Mouse (Mus musculus): ENCODE data around the gene Myh9. TPM values are rescaled to one million over a fixed set of nuclear protein-coding genes. Genes with fewer than 3 reads are reported as not detected.

Myh9 gene
- polyA plus RNA-seq, 1 experiment from 2014 or later, result 59.3 TPM

DNA sequence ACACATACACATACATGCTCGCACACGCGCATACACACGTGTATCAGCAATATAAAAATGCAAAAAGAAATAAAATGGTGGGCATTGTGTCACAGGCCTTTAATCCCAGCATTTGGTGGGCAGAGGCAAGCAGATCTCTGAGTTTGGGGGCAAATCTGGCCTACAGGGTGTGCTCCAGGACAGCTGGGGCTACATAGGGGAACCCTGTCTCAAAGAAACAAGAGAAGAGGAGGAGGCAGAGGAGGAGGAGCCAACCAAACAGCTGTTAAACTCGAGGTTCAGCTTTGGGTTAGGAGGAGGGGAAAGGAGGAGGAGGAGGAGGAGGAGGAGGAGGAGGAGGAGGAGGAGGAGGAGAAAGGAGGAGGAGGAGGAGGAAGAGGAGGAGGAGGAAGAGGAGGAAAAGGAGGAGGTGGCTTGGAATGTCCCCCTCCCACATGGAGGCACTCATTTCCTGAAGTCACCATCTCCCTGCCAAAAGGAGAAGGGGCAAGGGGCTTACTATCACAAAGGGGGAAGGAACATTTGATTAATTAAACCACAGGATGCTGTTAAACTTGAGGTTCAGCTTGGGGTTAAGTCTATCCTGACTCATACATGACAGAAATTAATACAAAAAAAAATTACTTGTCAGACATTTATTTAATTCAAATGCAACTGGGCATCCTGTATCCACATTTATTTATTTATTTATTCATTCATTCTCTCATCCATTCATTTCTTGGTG lies 44.6 kb upstream of the Myh9 start:
- Histone ChIP-seq H3K27me3 (replicated peaks; ENCODE audit: insufficient read depth, low read length) (no peaks in the 10 kb centered on the region), H3K4me1 (ENCODE audit: insufficient read depth, low read depth, low read length) (peaks cover 19% of the 10 kb centered on the region; the same call in 1 of the 2 replicates), H3K27ac (ENCODE audit: low read length) (no peak overlapping the region), H3K4me3 (ENCODE audit: low read depth, low read length) (no peak overlapping the region), H3K9me3 (ENCODE audit: low read length) (no peaks in the 10 kb centered on the region), H3K9ac (replicated peaks; ENCODE audit: low read depth) (no peak overlapping the region), H3K36me3 (ENCODE audit: insufficient read depth, low read length) (no peaks in the 10 kb centered on the region), H3K4me2 (replicated peaks; ENCODE audit: low read depth, low read length) (no peak overlapping the region)
- TF ChIP-seq EP300 (IDR thresholded peaks at IDR 0.05) (no peak), CTCF (IDR thresholded peaks at IDR 0.05) (0 out of 2 replicates have a peak, but pooled peaks have one; percentile 7)
- no peak for ATAC-seq
- WGBS, result 94% methylated on average over 4 of the region's 5 CpGs
- no peak for DNase-seq (ENCODE audit: low spot score)

GRCm38 (mm10) chr15:77885945-77886344 lies 44.0 kb upstream of the Myh9 start:
- Histone ChIP-seq H3K36me3 (ENCODE audit: insufficient read depth, low read length) (no peaks in the 10 kb centered on the region), H3K27me3 (replicated peaks; ENCODE audit: insufficient read depth, low read length) (no peaks in the 10 kb centered on the region), H3K9me3 (ENCODE audit: low read length) (no peaks in the 10 kb centered on the region), H3K4me3 (ENCODE audit: low read depth, low read length) (no peak overlapping the region), H3K4me1 (ENCODE audit: insufficient read depth, low read depth, low read length) (peaks cover 19% of the 10 kb centered on the region; the same call in 1 of the 2 replicates), H3K27ac (ENCODE audit: low read length) (no peak overlapping the region), H3K4me2 (replicated peaks; ENCODE audit: low read depth, low read length) (no peak overlapping the region), H3K9ac (replicated peaks; ENCODE audit: low read depth) (no peak overlapping the region)
- TF ChIP-seq EP300 (IDR thresholded peaks at IDR 0.05), result no peak
- no peak for TF ChIP-seq CTCF (IDR thresholded peaks at IDR 0.05)
- no peak for ATAC-seq
- no peak for DNase-seq (ENCODE audit: low spot score)
- WGBS, result 55% methylated on average over 4 of the region's 4 CpGs

DNA sequence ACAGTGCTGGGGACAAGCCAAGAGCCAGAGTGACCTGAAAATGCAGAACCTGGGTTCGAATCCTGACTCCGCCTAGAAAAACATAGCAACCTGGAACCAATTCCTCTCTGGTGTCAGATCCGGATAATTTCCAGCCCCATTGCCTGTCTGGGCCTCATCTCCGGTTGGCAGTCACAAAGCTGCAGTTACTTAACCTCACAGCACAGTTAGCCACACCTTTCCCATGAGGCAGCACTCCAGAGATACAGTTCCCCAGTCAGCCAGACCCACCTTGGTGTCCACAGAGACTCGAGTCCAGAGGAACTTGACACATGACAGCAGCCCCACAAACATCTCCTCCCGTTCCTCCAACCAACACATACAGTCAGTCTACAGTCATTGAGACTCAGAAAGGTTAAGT lies 43.2 kb upstream of the Myh9 start:
- no peak overlapping the region for H3K27ac ChIP-seq (ENCODE audit: low read length)
- no peak for ATAC-seq
- WGBS, result 71% methylated on average over 6 of the region's 6 CpGs

GRCm38 (mm10) chr15:77883697-77884010 lies 41.7 kb upstream of the Myh9 start:
- WGBS, result 59% methylated on average over 4 of the region's 4 CpGs
- no peak overlapping the region for H3K4me2 ChIP-seq (replicated peaks; ENCODE audit: low read depth, low read length)
- H3K27ac ChIP-seq (ENCODE audit: low read length), result peak overlapping the region; percentile 90
- H3K4me3 ChIP-seq (ENCODE audit: low read depth, low read length), result no peak overlapping the region
- H3K27me3 ChIP-seq (replicated peaks; ENCODE audit: insufficient read depth, low read length), result no peaks in the 10 kb centered on the region
- H3K36me3 ChIP-seq (ENCODE audit: insufficient read depth, low read length), result no peaks in the 10 kb centered on the region
- H3K9ac ChIP-seq (replicated peaks; ENCODE audit: low read depth), result 0 out of 2 replicates have a peak overlapping the region, but pooled peaks have one; percentile 19
- no peak for ATAC-seq
- no peaks in the 10 kb centered on the region for H3K9me3 ChIP-seq (ENCODE audit: low read length)
- TF ChIP-seq CTCF (IDR thresholded peaks at IDR 0.05) (no peak), EP300 (IDR thresholded peaks at IDR 0.05) (no peak)
- peaks cover 16% of the 10 kb centered on the region; the same call in 1 of the 2 replicates for H3K4me1 ChIP-seq (ENCODE audit: insufficient read depth, low read depth, low read length)
- DNase-seq (ENCODE audit: low spot score), result no peak

More for the DNA sequence above, 43.2 kb upstream of the Myh9 start:
- peaks cover 19% of the 10 kb centered on the region; the same call in 1 of the 2 replicates for H3K4me1 ChIP-seq (ENCODE audit: insufficient read depth, low read depth, low read length)
- no peak overlapping the region for H3K4me2 ChIP-seq (replicated peaks; ENCODE audit: low read depth, low read length)
- TF ChIP-seq EP300 (IDR thresholded peaks at IDR 0.05) (no peak), CTCF (IDR thresholded peaks at IDR 0.05) (no peak)
- H3K9me3 ChIP-seq (ENCODE audit: low read length), result no peaks in the 10 kb centered on the region
- H3K9ac ChIP-seq (replicated peaks; ENCODE audit: low read depth), result no peak overlapping the region
- H3K4me3 ChIP-seq (ENCODE audit: low read depth, low read length), result no peak overlapping the region
- DNase-seq (ENCODE audit: low spot score), result peak; percentile 16
- H3K36me3 ChIP-seq (ENCODE audit: insufficient read depth, low read length), result no peaks in the 10 kb centered on the region
- H3K27me3 ChIP-seq (replicated peaks; ENCODE audit: insufficient read depth, low read length), result no peaks in the 10 kb centered on the region

DNA sequence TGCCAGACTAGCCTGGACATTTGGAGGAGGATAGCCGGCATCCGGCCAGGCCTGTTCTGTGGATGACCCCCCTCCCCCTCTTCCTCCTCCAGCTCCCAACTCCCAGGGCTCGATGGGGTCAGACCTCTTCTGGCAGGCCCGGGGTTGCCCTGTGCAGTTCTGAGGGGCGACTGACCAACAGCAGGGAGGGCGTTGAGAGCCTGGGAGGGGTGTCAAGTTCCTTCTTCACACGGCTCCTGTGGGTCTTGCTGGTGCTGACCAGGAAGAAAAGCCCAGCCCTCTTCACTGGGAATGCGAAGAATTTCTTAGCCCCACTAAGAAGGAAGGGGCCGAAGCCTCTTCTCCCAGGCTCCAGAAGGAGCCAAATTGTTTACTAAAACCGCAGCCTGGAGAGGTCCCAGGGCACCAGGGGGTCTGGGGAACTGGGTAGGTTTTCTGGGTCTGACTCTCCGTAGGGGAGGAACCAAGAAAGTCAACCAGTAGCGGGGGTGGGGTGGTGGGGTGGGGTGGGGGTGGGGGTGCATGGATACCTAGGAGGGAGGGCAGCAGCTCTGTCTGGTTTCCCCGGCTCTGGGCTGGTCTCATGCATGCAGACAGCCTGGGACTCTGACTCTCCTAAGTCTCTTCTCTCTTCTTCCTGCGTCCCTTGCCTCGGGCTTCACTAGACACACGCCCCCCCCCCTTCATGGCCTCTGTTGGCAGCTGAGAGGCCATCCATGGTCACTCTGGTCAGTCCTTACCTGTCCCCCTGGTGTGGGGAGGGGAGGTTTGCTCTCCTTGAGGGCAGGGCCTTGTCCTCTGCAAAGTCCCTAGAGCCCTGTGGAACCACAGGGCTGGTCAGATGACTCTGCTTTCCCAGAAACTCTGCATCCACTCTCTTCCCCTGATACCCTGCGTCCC lies 41.1 kb upstream of the Myh9 start:
- Histone ChIP-seq H3K4me1 (ENCODE audit: insufficient read depth, low read depth, low read length) (peaks cover 16% of the 10 kb centered on the region; the same call in 1 of the 2 replicates), H3K4me2 (replicated peaks; ENCODE audit: low read depth, low read length) (no peak overlapping the region; the same call in 1 of the 2 replicates), H3K9ac (replicated peaks; ENCODE audit: low read depth) (0 out of 2 replicates have a peak overlapping the region, but pooled peaks have one; percentile 19), H3K4me3 (ENCODE audit: low read depth, low read length) (no peak overlapping the region), H3K27ac (ENCODE audit: low read length) (peak overlapping the region; percentile 90), H3K36me3 (ENCODE audit: insufficient read depth, low read length) (no peaks in the 10 kb centered on the region), H3K27me3 (replicated peaks; ENCODE audit: insufficient read depth, low read length) (no peaks in the 10 kb centered on the region), H3K9me3 (ENCODE audit: low read length) (no peaks in the 10 kb centered on the region)
- 17% methylated on average over 16 of the region's 17 CpGs for WGBS
- TF ChIP-seq EP300 (IDR thresholded peaks at IDR 0.05) (peak; percentile 58), CTCF (IDR thresholded peaks at IDR 0.05) (no peak; the same call in 1 of the 2 replicates)
- ATAC-seq, result peak; percentile 92
- DNase-seq (ENCODE audit: low spot score), result peak; percentile 93

- H3K27ac ChIP-seq (ENCODE audit: low read length), result peak overlapping the region; percentile 90
- H3K36me3 ChIP-seq (ENCODE audit: insufficient read depth, low read length), result no peaks in the 10 kb centered on the region
- DNase-seq (ENCODE audit: low spot score) (peak; percentile 59), ATAC-seq (0 out of 2 replicates have a peak, but pooled peaks have one; percentile 2)
- H3K4me2 ChIP-seq (replicated peaks; ENCODE audit: low read depth, low read length), result no peak overlapping the region
- H3K9ac ChIP-seq (replicated peaks; ENCODE audit: low read depth), result no peak overlapping the region
- H3K4me3 ChIP-seq (ENCODE audit: low read depth, low read length), result no peak overlapping the region
- 47% methylated on average over 6 of the region's 6 CpGs for WGBS
- peaks cover 16% of the 10 kb centered on the region; the same call in 1 of the 2 replicates for H3K4me1 ChIP-seq (ENCODE audit: insufficient read depth, low read depth, low read length)
- H3K27me3 ChIP-seq (replicated peaks; ENCODE audit: insufficient read depth, low read length), result no peaks in the 10 kb centered on the region
- no peaks in the 10 kb centered on the region for H3K9me3 ChIP-seq (ENCODE audit: low read length)
- TF ChIP-seq EP300 (IDR thresholded peaks at IDR 0.05) (no peak), CTCF (IDR thresholded peaks at IDR 0.05) (no peak)
These were observed 40.3 kb upstream of the Myh9 start for GRCm38 (mm10) chr15:77882297-77882696.

All from lung, postnatal 0 days (tissue).